Mouse (Mus musculus): Measurements from ENCODE around the gene Lmntd2. TPM values are rescaled to one million over a fixed set of nuclear protein-coding genes. Genes with fewer than 3 reads are reported as not detected.

Gene Lmntd2
- polyA plus RNA-seq, 1 experiment: 0.88 TPM

DNA sequence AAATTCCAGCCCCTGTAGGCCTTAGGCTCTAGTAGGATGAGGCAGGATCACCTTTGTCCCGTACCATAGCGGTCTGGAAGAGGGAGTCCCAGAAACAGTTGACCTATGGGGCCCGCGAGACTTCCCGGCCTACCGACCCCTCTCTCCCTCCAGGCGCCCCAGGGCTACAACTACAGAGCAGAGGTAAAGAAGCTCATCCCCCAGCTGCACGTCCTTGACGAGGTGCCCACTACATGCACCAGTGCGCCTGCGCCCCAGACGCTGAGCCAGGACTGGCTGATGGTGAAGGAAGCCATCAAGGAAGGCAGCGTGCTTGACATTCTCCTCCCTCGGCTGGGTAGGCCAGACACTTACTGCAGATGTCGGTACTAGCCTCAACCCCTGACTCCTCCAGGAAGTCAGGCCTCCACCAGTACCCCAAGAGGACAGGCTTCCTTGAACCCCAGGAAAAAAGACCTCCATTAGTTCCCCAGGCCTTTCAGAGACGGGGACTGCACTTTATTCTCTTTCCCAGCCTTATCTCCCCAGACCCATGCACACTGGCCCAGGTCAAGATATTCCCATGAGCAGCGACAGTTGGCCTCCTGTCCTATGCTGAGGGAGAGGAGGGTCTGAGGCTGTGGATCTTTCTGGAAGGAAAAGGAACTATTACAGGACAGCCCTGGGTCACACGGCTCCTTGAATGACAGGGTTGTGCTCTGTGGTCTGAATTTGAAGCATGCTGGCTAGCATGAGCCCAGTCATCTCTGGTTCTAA, 7.5 kb downstream of the Lmntd2 start:
- Histone ChIP-seq H3K27ac (ENCODE audit: insufficient read depth, low read depth, low read length) (no peak overlapping the region), H3K4me1 (ENCODE audit: control insufficient read depth, insufficient read depth, low read length) (peaks cover 5% of the 10 kb centered on the region; the same call in 1 of the 2 replicates), H3K4me3 (ENCODE audit: insufficient read depth, low read length) (no peak overlapping the region)
- TF ChIP-seq POLR2A (IDR thresholded peaks at IDR 0.05; ENCODE audit: borderline replicate concordance, low read depth, low read length) (no peak), CTCF (IDR thresholded peaks at IDR 0.05; ENCODE audit: low read depth, low read length) (no peak)

- peaks cover 5% of the 10 kb centered on the region; the same call in 1 of the 2 replicates for H3K4me1 ChIP-seq (ENCODE audit: control insufficient read depth, insufficient read depth, low read length)
- H3K4me3 ChIP-seq (ENCODE audit: insufficient read depth, low read length): no peak overlapping the region
- H3K27ac ChIP-seq (ENCODE audit: insufficient read depth, low read depth, low read length): no peak overlapping the region
- TF ChIP-seq CTCF (IDR thresholded peaks at IDR 0.05; ENCODE audit: low read depth, low read length) (no peak), POLR2A (IDR thresholded peaks at IDR 0.05; ENCODE audit: borderline replicate concordance, low read depth, low read length) (no peak)
These were observed 8.4 kb downstream of the Lmntd2 start for GRCm38 (mm10) chr7:141205504-141205903.

GRCm38 (mm10) chr7:141204546-141204945, 9.3 kb downstream of the Lmntd2 start:
- no peak for TF ChIP-seq POLR2A (IDR thresholded peaks at IDR 0.05; ENCODE audit: borderline replicate concordance, low read depth, low read length)
- TF ChIP-seq CTCF (IDR thresholded peaks at IDR 0.05; ENCODE audit: low read depth, low read length): no peak
- H3K4me1 ChIP-seq (ENCODE audit: control insufficient read depth, insufficient read depth, low read length): peaks cover 5% of the 10 kb centered on the region; the same call in 1 of the 2 replicates

GRCm38 (mm10) chr7:141198121-141198520, 15.8 kb downstream of the Lmntd2 start:
- H3K4me1 ChIP-seq (ENCODE audit: control insufficient read depth, insufficient read depth, low read length): 0 out of 2 replicates have a peak, but pooled peaks cover 2% of the 10 kb centered on the region
- no peak overlapping the region for H3K27ac ChIP-seq (ENCODE audit: insufficient read depth, low read depth, low read length)
- no peak for TF ChIP-seq CTCF (IDR thresholded peaks at IDR 0.05; ENCODE audit: low read depth, low read length)
- TF ChIP-seq POLR2A (IDR thresholded peaks at IDR 0.05; ENCODE audit: borderline replicate concordance, low read depth, low read length): no peak
- no peak overlapping the region for H3K4me3 ChIP-seq (ENCODE audit: insufficient read depth, low read length)

More at GRCm38 (mm10) chr7:141204546-141204945, 9.3 kb downstream of the Lmntd2 start:
- H3K4me3 ChIP-seq (ENCODE audit: insufficient read depth, low read length): no peak overlapping the region
- no peak overlapping the region for H3K27ac ChIP-seq (ENCODE audit: insufficient read depth, low read depth, low read length)

DNA sequence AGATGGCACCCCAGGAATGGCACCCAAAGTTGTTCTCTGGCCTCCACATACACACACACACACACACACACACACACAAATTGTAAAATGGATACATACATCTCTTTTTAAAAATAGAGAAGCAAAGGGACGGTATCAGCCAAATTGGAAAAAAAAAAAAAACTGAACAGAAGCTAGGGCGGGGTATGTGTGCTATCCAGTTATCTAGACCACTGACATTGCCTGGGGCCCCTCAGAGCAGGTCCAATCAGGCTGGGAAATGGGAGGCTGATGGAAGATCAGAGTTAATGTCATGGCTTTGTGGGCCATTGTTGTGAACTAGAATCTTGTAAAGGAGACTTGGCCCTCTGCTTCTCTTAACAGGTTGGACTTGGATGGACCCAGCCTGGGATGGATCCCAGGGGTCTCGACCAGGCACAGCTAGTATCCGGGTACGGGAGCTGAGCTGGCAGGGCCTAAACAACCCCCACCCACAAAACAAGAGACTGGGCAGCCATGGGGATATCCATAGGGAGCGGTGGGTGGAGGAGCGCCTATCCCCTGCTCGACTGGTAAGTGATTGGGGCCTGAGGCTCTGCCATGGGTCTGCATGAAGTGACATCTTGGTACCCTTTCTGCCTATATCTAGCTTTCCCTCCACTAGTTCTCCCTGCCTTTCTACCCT, 17.1 kb downstream of the Lmntd2 start:
- Histone ChIP-seq H3K27ac (ENCODE audit: insufficient read depth, low read depth, low read length) (no peak overlapping the region), H3K4me3 (ENCODE audit: insufficient read depth, low read length) (no peak overlapping the region), H3K4me1 (ENCODE audit: control insufficient read depth, insufficient read depth, low read length) (peaks cover 6% of the 10 kb centered on the region)
- TF ChIP-seq CTCF (IDR thresholded peaks at IDR 0.05; ENCODE audit: low read depth, low read length) (no peak), POLR2A (IDR thresholded peaks at IDR 0.05; ENCODE audit: borderline replicate concordance, low read depth, low read length) (no peak)

- Histone ChIP-seq H3K4me1 (ENCODE audit: control insufficient read depth, insufficient read depth, low read length) (peaks cover 6% of the 10 kb centered on the region), H3K4me3 (ENCODE audit: insufficient read depth, low read length) (no peak overlapping the region), H3K27ac (ENCODE audit: insufficient read depth, low read depth, low read length) (no peak overlapping the region)
- TF ChIP-seq CTCF (IDR thresholded peaks at IDR 0.05; ENCODE audit: low read depth, low read length) (no peak), POLR2A (IDR thresholded peaks at IDR 0.05; ENCODE audit: borderline replicate concordance, low read depth, low read length) (no peak)
These were observed 18.1 kb downstream of the Lmntd2 start for GRCm38 (mm10) chr7:141195754-141196153.

GRCm38 (mm10) chr7:141194830-141195229, 19.1 kb downstream of the Lmntd2 start:
- Histone ChIP-seq H3K4me1 (ENCODE audit: control insufficient read depth, insufficient read depth, low read length) (peaks cover 6% of the 10 kb centered on the region), H3K4me3 (ENCODE audit: insufficient read depth, low read length) (peak overlapping the region; percentile 70), H3K27ac (ENCODE audit: insufficient read depth, low read depth, low read length) (no peak overlapping the region)
- no peak for TF ChIP-seq CTCF (IDR thresholded peaks at IDR 0.05; ENCODE audit: low read depth, low read length)
- TF ChIP-seq POLR2A (IDR thresholded peaks at IDR 0.05; ENCODE audit: borderline replicate concordance, low read depth, low read length): no peak

GRCm38 (mm10) chr7:141194409-141194808, 19.5 kb downstream of the Lmntd2 start:
- TF ChIP-seq POLR2A (IDR thresholded peaks at IDR 0.05; ENCODE audit: borderline replicate concordance, low read depth, low read length) (no peak), CTCF (IDR thresholded peaks at IDR 0.05; ENCODE audit: low read depth, low read length) (no peak)
- H3K27ac ChIP-seq (ENCODE audit: insufficient read depth, low read depth, low read length): 0 out of 2 replicates have a peak overlapping the region, but pooled peaks have one; percentile 30
- H3K4me3 ChIP-seq (ENCODE audit: insufficient read depth, low read length): peak overlapping the region; percentile 70
- H3K4me1 ChIP-seq (ENCODE audit: control insufficient read depth, insufficient read depth, low read length): peaks cover 6% of the 10 kb centered on the region

GRCm38 (mm10) chr7:141193948-141194347, 19.9 kb downstream of the Lmntd2 start, which contains the start of the genes Hras and Lrrc56:
TSS of gene Hras (minus strand) at chr7:141194005.
TSS of gene Lrrc56 (plus strand) at chr7:141194157.
- TF ChIP-seq CTCF (IDR thresholded peaks at IDR 0.05; ENCODE audit: low read depth, low read length) (no peak), POLR2A (IDR thresholded peaks at IDR 0.05; ENCODE audit: borderline replicate concordance, low read depth, low read length) (peak; percentile 78; the same call in 1 of the 2 replicates)
- H3K4me1 ChIP-seq (ENCODE audit: control insufficient read depth, insufficient read depth, low read length): peaks cover 6% of the 10 kb centered on the region
- peak within 1 kb of the TSS; percentile 82 for H3K4me3 ChIP-seq (ENCODE audit: insufficient read depth, low read length)
- peak within 1 kb of the TSS; percentile 40 for H3K27ac ChIP-seq (ENCODE audit: insufficient read depth, low read depth, low read length)
